Comparison of ENCODE assay signal across 20 mouse cellular contexts in the genomic region with DNA sequence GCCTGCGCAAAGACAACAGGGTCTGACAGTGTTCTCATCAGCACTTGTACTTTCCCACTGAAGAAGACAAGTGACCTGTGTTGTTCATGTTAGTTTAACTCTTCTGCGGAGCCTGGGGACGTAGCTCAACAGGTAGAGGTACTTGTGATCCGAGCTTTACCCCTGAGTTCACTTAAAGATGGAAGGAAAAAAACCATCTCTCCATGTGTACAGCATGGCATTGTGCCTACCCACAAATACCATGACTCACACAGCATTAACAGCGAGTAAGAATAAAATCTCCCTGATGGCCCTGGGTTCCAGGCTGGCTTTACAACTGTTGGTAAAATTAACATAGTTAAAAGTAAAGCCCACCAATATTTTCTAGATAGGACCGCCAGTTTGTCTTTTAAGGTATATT. TPM values are rescaled to one million over a fixed set of nuclear protein-coding genes. Genes with fewer than 3 reads are reported as not detected.
DNase-seq lines count a peak whose midpoint lies in the region; ATAC-seq and TF ChIP-seq lines count a peak whose summit lies in the region.
"Had no signal": no experiment of that assay in that cellular context is flagged by ENCODE, and none has a peak within 500 bp of the region (broad histone marks: within the 10 kb centered on the region; RNA-seq: fewer than 3 reads in every experiment).

No protein-coding gene starts in this region.

- DNase-seq in hindbrain, embryonic 10.5 days (ENCODE audit: low spot score), result no peak
- DNase-seq in lung, postnatal 0 days (ENCODE audit: low spot score), result no peak
- no peak for DNase-seq in lung, adult 18-20 months
- DNase-seq in midbrain, embryonic 14.5 days, result no peak
- no peak for DNase-seq in ovary, postnatal 14 days (ENCODE audit: low spot score)
- DNase-seq: adrenal gland, postnatal 10 days; adrenal gland, postnatal 36 days; cerebellum, adult 18-20 months; cerebellum, adult 9-10 months; cerebellum, postnatal 14 days; gastrocnemius, postnatal 10 days; gastrocnemius, postnatal 36 days had no signal

- H3K27me3 ChIP-seq in hindbrain, embryonic 13.5 days, result no peaks in the 10 kb centered on the region
- H3K27me3 ChIP-seq in hindbrain, embryonic 10.5 days (ENCODE audit: insufficient read depth, poor library complexity, severe bottlenecking), result no peaks in the 10 kb centered on the region
- no peaks in the 10 kb centered on the region for H3K27me3 ChIP-seq in lung, postnatal 0 days (replicated peaks; ENCODE audit: insufficient read depth, low read length)
- no peaks in the 10 kb centered on the region for H3K27me3 ChIP-seq in midbrain, embryonic 13.5 days
- H3K27me3 ChIP-seq in midbrain, embryonic 14.5 days (ENCODE audit: control insufficient read depth, insufficient read depth, low read length), result no peaks in the 10 kb centered on the region
- H3K27me3 ChIP-seq: forebrain, embryonic 13.5 days; hindbrain, embryonic 15.5 days; Patski had no signal

- TF ChIP-seq EP300 in lung, postnatal 0 days (IDR thresholded peaks at IDR 0.05), result no peak

- H3K9ac ChIP-seq in hindbrain, embryonic 13.5 days, result no peak overlapping the region
- H3K9ac ChIP-seq in lung, postnatal 0 days (replicated peaks; ENCODE audit: low read depth), result no peak overlapping the region
- no peak overlapping the region for H3K9ac ChIP-seq in midbrain, embryonic 13.5 days (replicated peaks)
- no peak overlapping the region for H3K9ac ChIP-seq in midbrain, embryonic 14.5 days (replicated peaks; ENCODE audit: low read length)
- H3K9ac ChIP-seq: forebrain, embryonic 13.5 days; hindbrain, embryonic 15.5 days had no signal

- peaks cover 43% of the 10 kb centered on the region for H3K4me1 ChIP-seq in hindbrain, embryonic 13.5 days (replicated peaks)
- H3K4me1 ChIP-seq in hindbrain, embryonic 10.5 days (replicated peaks), result peaks cover 38% of the 10 kb centered on the region
- H3K4me1 ChIP-seq in lung, postnatal 0 days (ENCODE audit: insufficient read depth, low read depth, low read length), result peaks cover 10% of the 10 kb centered on the region; the same call in 1 of the 2 replicates
- H3K4me1 ChIP-seq in midbrain, embryonic 13.5 days (replicated peaks), result peaks cover 48% of the 10 kb centered on the region
- peaks cover 39% of the 10 kb centered on the region for H3K4me1 ChIP-seq in midbrain, embryonic 14.5 days (ENCODE audit: control insufficient read depth, insufficient read depth, low read length)

- 0 out of 2 replicates have a peak overlapping the region, but pooled peaks have one; percentile 1 for H3K4me2 ChIP-seq in hindbrain, embryonic 13.5 days
- peak overlapping the region; percentile 8; the same call in 1 of the 2 replicates for H3K4me2 ChIP-seq in lung, postnatal 0 days (replicated peaks; ENCODE audit: low read depth, low read length)
- peak overlapping the region; percentile 79; the same call in 1 of the 2 replicates for H3K4me2 ChIP-seq in midbrain, embryonic 13.5 days (replicated peaks)
- H3K4me2 ChIP-seq in midbrain, embryonic 14.5 days (ENCODE audit: low read length), result no peak overlapping the region; the same call in 1 of the 2 replicates
- H3K4me2 ChIP-seq: heart, embryonic 11.5 days had no signal

- no peak for TF ChIP-seq CTCF in lung, postnatal 0 days (IDR thresholded peaks at IDR 0.05)

- no peak overlapping the region for H3K4me3 ChIP-seq in hindbrain, embryonic 13.5 days
- no peak overlapping the region for H3K4me3 ChIP-seq in hindbrain, embryonic 10.5 days
- peak overlapping the region; percentile 0; the same call in 1 of the 2 replicates for H3K4me3 ChIP-seq in lung, postnatal 0 days (ENCODE audit: low read depth, low read length)
- no peak overlapping the region for H3K4me3 ChIP-seq in midbrain, embryonic 13.5 days (replicated peaks)
- H3K4me3 ChIP-seq in midbrain, embryonic 14.5 days (replicated peaks; ENCODE audit: low read depth, low read length), result no peak overlapping the region
- H3K4me3 ChIP-seq: forebrain, embryonic 10.5 days; forebrain, embryonic 13.5 days; hindbrain, embryonic 15.5 days had no signal

- H3K9me3 ChIP-seq in hindbrain, embryonic 13.5 days, result no peaks in the 10 kb centered on the region
- H3K9me3 ChIP-seq in hindbrain, embryonic 10.5 days, result no peaks in the 10 kb centered on the region
- no peaks in the 10 kb centered on the region for H3K9me3 ChIP-seq in lung, postnatal 0 days (ENCODE audit: low read length)
- H3K9me3 ChIP-seq in midbrain, embryonic 13.5 days, result no peaks in the 10 kb centered on the region
- no peaks in the 10 kb centered on the region for H3K9me3 ChIP-seq in midbrain, embryonic 14.5 days (ENCODE audit: control insufficient read depth, low read length)
- H3K9me3 ChIP-seq: forebrain, embryonic 10.5 days; forebrain, embryonic 13.5 days; hindbrain, embryonic 15.5 days had no signal

- H3K36me3 ChIP-seq in hindbrain, embryonic 13.5 days, result peaks cover 28% of the 10 kb centered on the region
- peaks cover 52% of the 10 kb centered on the region for H3K36me3 ChIP-seq in hindbrain, embryonic 10.5 days
- peaks cover 18% of the 10 kb centered on the region for H3K36me3 ChIP-seq in lung, postnatal 0 days (ENCODE audit: insufficient read depth, low read length)
- H3K36me3 ChIP-seq in midbrain, embryonic 13.5 days, result peaks cover 28% of the 10 kb centered on the region
- peaks cover 29% of the 10 kb centered on the region for H3K36me3 ChIP-seq in midbrain, embryonic 14.5 days (ENCODE audit: control insufficient read depth, insufficient read depth, low read length)

- ATAC-seq in hindbrain, embryonic 13.5 days (ENCODE audit: low FRiP score), result no peak
- ATAC-seq in lung, postnatal 0 days, result no peak
- no peak for ATAC-seq in midbrain, embryonic 13.5 days
- ATAC-seq in midbrain, embryonic 14.5 days (ENCODE audit: low FRiP score, low TSS enrichment), result no peak
- ATAC-seq: forebrain, embryonic 13.5 days; forebrain, embryonic 16.5 days; Patski had no signal

- H3K27ac ChIP-seq in hindbrain, embryonic 13.5 days, result no peak overlapping the region
- no peak overlapping the region for H3K27ac ChIP-seq in hindbrain, embryonic 10.5 days
- no peak overlapping the region for H3K27ac ChIP-seq in lung, postnatal 0 days (ENCODE audit: low read length)
- no peak overlapping the region for H3K27ac ChIP-seq in midbrain, embryonic 13.5 days
- H3K27ac ChIP-seq in midbrain, embryonic 14.5 days (replicated peaks; ENCODE audit: low read depth, low read length), result no peak overlapping the region
- H3K27ac ChIP-seq: forebrain, embryonic 10.5 days; forebrain, embryonic 13.5 days; hindbrain, embryonic 15.5 days had no signal

- 96% methylated on average over 6 of the region's 6 CpGs for WGBS in hindbrain, embryonic 13.5 days
- 94% methylated on average over 6 of the region's 6 CpGs for WGBS in hindbrain, embryonic 10.5 days
- WGBS in lung, postnatal 0 days, result 82% methylated on average over 6 of the region's 6 CpGs
- 95% methylated on average over 6 of the region's 6 CpGs for WGBS in midbrain, embryonic 13.5 days
- WGBS in midbrain, embryonic 14.5 days, result 94% methylated on average over 6 of the region's 6 CpGs

RNA-seq across cellular contexts. Expression of a gene that starts 3.4 kb away (rescaled TPM):
- polyA plus RNA-seq in hindbrain, embryonic 13.5 days (2015; fragmentation: Nextera tagmentation; extraction: Ambion mirVana), result 22.9 and 23.4 TPM in 2 replicates
- polyA plus RNA-seq in hindbrain, embryonic 10.5 days (2016; fragmentation: Nextera tagmentation; extraction: Ambion mirVana), result 40.2 and 41.2 TPM in 2 replicates
- 12.7 and 14.8 TPM in 2 replicates for polyA plus RNA-seq in lung, postnatal 0 days (2015; fragmentation: Nextera tagmentation; extraction: Ambion mirVana)
- polyA plus RNA-seq in midbrain, embryonic 13.5 days (2015; fragmentation: Nextera tagmentation; extraction: Ambion mirVana), result 27.8 and 30.0 TPM in 2 replicates
- 12.9 and 18.8 TPM in 2 replicates for polyA plus RNA-seq in midbrain, embryonic 14.5 days (2014; fragmentation: Nextera tagmentation; extraction: Ambion mirVana)
